Mouse (Mus musculus) urinary bladder, adult 2 months (tissue): ENCODE measurements around the gene Sgpl1. TPM values are rescaled to one million over a fixed set of nuclear protein-coding genes. Genes with fewer than 3 reads are reported as not detected.
"Not testable (repeated sequence)": the region's sequence is repeated elsewhere in the genome, so short reads cannot be mapped to it uniquely, and the experiment has no call there.

Experiments used
- DNase-seq: peaks from one replicate; pipeline ENCODE4 v3.0.0; 2022; ENCODE audit warnings: low spot score
- polyA plus RNA-seq: library from polyadenylated mRNA; depleted of rRNA; stranded (reverse); fragments of >200 nt; gene quantifications from 2 replicates; pipeline ENCODE4 v1.2.3, GENCODE M21; 2012

Sgpl1 gene
- polyA plus RNA-seq, 1 experiment, result 197 TPM

DNA sequence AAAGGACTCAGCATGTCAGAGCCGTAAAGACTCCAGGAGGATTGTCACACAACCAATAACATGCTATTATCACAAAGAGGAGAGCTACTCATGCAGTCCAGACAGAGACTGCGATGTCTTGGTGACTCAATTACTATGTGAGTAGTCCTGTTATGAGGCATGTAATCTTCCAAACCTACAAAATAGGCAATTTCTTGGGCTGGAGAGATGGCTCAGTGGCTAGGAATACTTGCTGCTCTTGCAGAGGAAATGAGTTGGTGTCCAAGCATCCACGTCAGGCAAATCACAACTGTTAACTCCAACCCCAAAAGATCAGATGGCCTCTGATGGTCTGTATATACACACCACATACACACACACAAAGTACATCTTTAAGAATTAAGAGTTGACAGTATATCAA, 8.1 kb upstream of the Sgpl1 start:
- DNase-seq, result no peak

DNA sequence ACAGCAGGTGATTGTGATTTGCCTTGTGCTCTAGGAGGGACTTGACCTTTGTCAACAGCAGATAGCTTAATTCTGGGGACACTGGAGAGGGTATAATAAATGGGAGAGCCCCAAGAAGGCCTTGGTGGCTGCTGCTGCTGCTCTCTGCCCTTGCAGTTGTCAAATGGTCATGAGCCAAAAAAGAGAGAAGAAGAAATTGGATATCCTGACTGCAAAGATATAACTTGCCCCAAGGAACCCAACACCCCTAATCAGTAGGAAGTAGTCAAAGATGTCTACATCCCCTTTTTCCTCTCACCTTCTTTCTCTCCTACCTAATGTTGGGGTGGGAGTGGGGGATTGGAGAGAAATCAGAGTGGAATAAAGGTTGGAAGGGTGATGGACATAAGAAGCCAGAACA, 4.6 kb upstream of the Sgpl1 start:
- no peak for DNase-seq

GRCm38 (mm10) chr10:61150616-61151015, 3.1 kb upstream of the Sgpl1 start:
- DNase-seq, result no peak

DNA sequence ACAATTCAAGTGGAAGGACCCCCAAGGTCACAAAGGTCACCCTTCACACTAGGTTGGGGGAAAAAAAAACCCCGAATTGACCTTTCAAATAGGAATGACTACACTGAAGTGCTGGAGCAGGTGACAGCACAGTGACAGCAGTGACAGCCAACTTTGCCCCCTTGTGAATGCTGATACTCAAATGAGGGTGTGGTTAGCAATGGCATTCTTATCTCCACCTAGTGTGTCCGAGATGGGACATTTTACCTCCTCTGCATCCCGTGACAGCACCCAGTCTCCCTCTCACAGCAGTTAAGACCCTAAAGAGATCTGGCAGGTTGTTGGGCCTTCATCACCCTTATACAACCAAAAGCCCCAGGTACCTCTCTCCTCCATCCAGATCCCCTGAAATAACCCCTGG, 2.0 kb upstream of the Sgpl1 start:
- no peak for DNase-seq

- no peak for DNase-seq
Observed at GRCm38 (mm10) chr10:61146807-61147156, 721 bp downstream of the Sgpl1 start.

DNA sequence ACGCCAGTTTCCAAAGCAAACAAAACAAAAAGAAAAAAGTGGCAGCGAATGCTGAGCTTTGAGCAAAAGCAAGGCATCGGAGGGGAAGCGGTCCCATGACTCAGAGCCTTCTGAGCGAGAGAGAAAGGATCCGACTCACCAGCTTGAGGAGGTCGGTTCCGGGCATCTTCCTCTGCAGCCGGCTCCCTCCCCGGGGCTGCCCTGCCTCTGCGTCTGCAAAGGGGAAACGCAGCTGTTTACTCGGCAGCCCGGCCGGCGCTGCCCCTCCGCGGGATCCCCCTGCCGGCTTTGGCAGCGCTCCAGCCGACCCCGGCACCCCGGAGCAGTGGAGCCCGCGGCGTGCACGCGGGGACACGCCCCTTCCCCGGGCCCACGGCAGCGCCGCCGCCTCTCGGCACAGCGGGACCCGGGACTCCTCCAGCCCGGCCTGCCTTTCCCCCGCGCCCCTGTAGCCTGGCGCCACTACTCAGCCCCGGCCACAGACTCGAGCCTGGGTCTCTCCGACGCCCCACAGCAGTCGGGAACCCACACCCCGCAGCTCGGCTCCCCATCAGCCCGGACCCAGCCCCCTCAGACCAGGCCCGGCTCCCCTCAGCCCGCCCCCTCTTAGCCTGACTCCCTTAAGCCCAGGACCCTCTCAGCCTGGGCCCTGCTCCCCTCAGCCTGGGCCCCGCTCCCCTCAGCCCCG, 1.2 kb downstream of the Sgpl1 start:
- peak; percentile 57 for DNase-seq

GRCm38 (mm10) chr10:61145766-61146118, 1.8 kb downstream of the Sgpl1 start:
- no peak for DNase-seq

GRCm38 (mm10) chr10:61143343-61143742, 4.2 kb downstream of the Sgpl1 start:
- no peak for DNase-seq

GRCm38 (mm10) chr10:61137567-61137966, 9.9 kb downstream of the Sgpl1 start:
- DNase-seq, result no peak

DNA sequence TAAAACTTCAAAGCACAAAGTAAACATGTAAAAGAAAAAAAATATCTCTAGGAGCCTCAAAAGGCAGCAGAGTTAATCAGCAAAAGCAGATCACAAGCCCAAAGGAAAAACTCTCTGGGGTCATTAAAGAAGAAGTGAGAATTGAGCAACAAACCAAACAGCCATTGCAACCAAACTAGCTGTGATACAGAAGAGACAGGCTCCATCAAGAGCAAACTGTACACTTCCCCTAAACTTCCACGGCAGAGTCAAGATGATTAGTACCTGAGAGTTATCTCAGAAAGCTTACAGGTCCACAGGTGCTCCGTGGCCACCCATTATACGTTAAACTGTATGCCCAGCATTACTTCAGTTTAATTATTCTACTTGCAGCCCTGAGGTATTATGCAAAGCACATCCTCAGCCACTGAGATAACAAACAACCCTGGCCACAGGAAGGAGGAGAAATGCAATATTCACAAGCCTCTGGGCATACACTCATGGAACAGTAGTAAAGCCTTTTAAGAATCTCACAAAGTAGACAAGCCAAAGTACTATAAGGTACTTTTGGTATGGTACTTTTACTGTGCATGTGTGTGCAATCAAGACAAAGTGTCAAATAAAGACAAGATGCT, 12.2 kb downstream of the Sgpl1 start:
- DNase-seq, result no peak

- no peak for DNase-seq
Observed at GRCm38 (mm10) chr10:61134041-61134440, 13.5 kb downstream of the Sgpl1 start.

DNA sequence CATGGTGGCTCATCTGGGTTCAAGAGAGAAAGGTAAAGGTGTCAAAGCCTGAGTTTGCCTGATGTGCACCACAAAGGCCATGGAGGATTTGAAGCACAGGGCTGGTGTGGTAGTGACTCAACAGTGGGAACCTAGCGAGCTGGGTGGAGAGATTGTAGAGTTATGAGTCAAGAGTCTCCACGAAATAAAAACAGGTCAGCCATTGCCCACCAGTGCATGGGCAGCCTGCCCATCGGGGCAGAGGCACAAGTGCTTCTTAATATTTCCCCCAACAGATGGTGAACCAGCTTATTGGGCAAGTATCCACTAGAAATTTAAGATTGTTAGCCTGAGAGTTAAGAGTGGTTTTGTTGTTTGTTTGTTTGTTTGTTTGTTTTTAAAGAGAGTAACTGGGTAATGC, 16.5 kb downstream of the Sgpl1 start:
- DNase-seq, result no peak

DNA sequence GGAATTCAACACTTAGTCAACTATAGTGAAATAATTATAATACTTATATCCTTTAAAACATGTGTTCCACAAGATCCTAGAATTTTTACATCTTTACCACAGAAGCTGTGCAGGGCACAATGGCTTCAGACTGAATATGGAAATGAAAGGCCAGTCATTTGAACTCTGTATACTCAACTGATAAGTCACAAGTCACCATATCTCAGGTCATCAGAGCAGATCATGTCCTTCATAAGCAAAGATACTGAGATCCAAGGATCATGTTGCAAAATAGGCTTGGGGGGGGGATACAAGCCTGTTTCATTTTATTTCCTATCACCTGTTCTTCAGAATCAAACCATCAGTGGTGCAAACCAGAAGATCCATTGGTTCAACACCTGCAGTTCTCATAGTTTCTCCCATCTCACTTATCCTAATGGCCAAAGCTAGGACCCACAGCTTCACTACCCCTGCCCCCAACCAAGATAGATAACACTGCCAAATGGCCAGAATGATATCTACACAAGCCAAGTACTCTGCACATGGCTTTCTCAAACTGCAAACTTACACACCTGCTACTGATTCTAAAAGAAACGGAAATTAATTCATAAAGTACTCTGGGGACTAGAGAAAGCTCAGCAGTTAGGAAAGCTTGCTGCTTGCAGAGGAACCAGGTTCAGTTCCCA, 18.7 kb downstream of the Sgpl1 start:
- no peak for DNase-seq

DNA sequence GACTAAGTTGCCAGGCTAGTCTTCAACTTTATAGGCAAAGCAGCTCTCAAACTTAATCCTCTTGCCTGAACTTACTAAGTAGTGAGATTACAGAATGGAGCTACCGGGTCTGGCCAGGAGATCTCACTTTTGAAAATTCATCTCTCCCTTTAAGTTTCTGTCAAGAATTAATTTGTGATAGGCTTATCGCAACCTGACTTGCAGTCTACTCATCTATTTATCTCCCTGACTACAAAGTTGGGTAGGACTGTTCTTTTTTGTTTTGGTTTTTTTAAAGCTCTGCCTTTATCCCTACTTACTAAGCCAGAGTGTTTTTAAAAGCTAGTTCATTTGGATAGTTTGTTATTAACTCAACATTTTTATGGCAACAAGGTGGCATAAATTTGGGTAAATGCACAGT, 23.0 kb downstream of the Sgpl1 start:
- no peak for DNase-seq

DNA sequence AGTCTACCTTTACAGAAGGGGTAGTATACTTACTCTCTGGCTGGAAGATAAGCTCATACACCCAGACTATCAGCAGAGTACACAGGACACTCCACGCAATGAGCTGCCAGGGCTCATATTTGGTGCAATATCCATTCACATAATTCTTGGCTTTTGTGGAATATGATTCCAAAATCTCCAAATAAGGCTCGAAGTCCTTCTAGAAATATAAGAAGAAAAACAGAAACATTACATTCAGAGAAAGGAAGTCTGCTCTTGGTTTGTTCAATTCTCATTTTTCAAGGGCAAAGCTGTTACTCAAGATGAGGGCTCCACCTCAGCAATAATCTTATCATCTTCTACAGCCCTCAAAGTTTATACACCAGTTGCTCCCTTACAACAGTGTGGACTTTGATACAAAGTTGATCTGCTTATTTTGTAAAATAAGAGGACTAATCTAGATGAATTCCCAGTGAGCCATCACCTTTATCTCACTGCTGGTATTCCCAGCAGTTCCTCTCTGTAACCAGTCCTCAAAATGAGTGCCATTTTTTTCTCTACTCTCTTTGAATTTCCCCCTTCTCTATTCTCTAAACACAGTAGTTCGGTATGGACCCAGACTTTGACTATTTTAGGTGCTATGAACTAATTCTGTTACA, 24.1 kb downstream of the Sgpl1 start:
- no peak for DNase-seq

DNA sequence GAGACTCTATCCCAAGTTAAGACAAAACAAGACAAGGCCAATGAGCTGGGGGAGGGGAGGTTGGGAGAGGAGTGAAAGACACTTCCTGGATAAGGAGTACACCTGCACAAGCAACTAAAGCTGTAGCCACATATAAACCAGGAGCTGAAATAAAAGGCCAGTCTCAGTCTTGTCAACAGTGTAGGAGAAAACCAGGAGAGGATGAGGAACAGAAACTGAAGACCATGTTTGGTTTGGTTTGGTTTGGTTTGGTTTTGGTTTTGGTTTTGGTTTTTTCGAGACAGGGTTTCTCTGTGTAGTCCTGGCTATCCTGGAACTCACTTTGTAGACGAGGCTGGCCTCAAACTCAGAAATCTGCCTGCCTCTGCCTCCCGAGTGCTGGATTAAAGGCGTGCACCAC, 25.8 kb downstream of the Sgpl1 start:
- not testable (repeated sequence) for DNase-seq

- no peak for DNase-seq
Observed at GRCm38 (mm10) chr10:61114246-61114720, 33.2 kb downstream of the Sgpl1 start.

DNA sequence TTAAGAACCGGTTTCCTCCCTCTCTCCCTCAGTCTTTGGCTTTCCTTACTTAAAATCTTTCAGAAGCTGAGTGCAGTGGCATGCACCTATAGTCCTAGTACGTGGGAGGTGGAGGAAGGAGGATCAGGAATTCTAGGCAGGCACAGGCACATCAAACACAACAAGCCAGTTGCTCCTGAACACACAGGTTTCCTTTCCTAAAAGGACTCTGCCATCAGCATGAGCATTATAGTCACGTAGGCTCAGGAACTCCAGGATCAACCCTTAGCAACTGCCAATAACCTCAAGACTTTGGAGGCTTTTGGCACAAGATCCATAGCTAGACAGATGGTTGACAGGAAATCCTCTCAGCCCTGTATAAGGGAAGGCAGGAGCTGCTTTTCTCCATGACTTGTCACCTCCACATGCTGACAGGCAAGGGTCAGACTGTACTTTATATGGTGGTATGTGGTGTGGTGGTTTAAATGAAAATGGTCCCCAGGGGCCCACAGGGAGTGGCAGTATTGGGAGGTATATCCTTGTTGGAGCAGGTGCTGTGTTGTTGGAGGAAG, 43.9 kb downstream of the Sgpl1 start:
- no peak for DNase-seq

DNA sequence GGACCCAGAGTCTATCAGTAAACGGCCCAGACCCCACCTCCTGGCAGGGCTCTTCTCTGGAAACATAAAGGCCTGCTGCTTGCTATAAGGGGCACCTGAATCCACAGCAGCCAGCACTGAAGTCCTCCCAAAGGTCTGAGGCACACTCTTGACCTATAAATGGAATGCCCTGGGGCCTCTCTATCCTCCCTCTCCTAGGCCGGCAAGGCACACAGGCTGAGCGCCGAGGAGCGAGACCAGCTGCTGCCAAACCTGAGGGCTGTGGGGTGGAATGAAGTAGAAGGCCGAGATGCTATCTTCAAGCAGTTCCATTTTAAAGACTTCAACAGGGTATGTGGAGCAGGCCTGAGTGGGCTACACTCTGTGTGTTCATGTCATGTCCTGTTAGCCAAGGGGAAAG, 55.6 kb downstream of the Sgpl1 start:
- no peak for DNase-seq

DNA sequence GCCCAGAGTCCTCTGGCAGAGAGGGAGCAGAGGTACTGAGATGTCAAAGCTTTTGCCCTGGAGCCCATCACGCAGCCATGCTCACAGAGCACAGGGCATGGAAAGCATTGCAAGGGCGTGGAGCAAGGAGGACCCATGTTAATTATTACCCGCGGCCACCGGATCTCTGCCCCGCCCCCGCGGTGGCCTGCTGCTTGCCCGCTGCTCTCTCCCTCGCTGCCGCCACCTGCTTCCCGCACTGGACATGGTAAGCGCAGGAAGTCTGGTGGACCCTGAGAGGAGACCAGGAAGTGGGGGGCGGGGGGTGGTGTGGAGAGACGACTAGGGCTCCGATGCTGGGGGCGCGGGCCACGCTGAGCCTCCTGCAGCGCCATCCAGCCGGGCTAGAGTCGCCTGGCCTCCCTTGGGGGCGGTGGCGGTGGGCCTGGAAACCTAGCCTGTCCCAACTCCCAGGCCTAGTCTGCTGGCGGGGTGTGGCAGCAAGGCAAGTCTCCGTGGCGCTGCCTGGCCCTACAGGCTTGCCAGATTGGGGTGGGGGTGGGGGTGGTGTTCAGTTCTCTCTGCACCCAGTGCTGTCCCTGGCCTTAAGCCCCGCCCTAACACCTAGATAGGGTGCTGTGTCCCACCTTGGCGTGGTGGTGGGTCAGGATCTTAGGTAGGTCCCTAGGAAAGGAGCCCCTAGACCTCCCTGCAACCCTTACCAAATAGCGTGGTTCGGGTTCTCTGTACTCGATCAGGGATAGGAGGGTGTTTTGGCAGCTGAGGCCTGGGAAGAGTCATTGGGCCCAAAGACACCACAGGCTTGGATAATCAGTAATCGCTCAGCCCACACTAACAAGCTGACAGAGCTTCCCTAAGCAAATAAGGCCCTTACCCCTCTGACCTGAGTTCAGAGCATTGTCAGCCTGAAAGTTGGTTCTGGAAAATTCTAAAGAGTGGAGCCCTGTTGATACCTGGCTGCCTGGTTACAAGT, 58.0 kb downstream of the Sgpl1 start, which contains the start of gene Pcbd1:
Gene Pcbd1 (plus strand): TSS at position 162 of the 973 bp plus-strand sequence.
- DNase-seq, result no peak

DNA sequence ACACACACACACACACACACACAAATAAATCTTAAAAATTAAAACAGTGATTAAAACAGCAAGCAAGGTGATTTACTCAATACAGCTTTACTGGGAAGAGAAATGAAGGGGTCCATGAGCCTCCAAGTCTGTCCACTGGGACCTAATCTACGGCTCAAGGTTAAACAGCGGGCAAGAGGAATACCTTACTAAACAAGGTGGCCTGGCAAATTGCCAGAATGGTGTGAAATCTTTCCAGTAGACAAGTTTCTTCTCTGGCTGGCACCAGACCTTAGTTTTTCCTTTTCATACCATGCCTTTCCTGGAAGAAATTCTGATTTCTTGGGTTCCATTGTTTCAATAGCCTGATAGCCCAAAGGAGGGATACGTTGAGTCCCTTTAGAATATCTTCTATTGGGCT, 59.0 kb downstream of the Sgpl1 start:
- no peak for DNase-seq
